Mouse (Mus musculus): ENCODE measurements at regions not wholly inside any gene's neighbourhood (a gene's known extent, or its start where the extent isn't known, plus 50 kb on each side); places are given as distances from the start of the nearest gene placed in this dataset.

DNA sequence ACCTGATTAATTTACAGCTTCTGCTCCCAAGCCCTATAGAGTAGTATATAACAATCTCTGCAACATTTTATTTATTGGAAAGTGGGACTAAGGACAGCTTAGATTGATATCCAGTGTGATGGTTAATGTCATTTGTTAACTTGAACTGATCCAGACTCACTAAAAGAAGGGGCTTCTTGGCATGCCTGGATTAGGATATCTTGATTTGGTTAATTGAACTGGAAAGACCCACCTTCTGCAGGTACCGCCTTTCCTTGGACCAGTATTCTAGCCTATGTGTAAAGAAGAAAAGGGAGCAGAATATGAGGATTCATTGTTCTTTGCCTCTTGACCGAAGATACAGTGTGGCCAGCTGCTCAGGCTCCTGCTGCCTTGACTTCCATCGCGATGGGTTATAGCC is 288.5 kb downstream of the Pla2g4a start:
- TF ChIP-seq EP300 (IDR thresholded peaks at IDR 0.05; ENCODE audit: insufficient read depth, low read depth, low read length) (no peak), CTCF (IDR thresholded peaks at IDR 0.05) (no peak), POLR2A (IDR thresholded peaks at IDR 0.05; ENCODE audit: insufficient read depth, low read depth, low read length) (no peak)
